Mouse (Mus musculus): Measurements from ENCODE around the gene Topbp1. TPM values are rescaled to one million over a fixed set of nuclear protein-coding genes. Genes with fewer than 3 reads are reported as not detected.

The Topbp1 gene
- not detected in 2 replicates for polyA plus RNA-seq (2012; ENCODE audit: insufficient read depth, insufficient read length, low replicate concordance, missing spikeins)

DNA sequence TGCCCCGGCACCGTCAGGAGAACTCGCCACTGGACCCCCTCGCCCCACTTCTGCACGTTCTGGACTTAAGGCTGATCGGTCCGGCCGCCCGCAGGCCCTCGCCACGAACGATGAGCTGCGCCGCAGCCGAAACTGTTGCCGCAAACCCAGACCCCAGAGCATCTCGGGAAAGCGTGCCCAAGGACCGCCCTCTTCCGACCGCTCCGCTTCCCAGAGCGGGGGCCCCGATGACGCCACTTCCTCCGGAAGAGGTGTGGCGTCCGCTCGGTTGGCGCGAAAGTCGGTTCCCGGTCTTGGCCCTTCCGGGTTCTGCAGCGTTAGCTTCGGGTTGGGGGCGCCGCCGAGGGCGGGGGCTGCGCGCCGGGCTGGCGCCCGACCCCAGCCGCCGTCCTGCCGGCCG lies at the start of gene Topbp1, which contains the start of gene 1300017J02Rik:
Gene Topbp1 (plus strand): TSS at position 289 of the 400 bp plus-strand sequence.
Gene 1300017J02Rik (minus strand): TSS at position 156 of the 400 bp plus-strand sequence.
- Histone ChIP-seq H3K27ac (ENCODE audit: insufficient read depth, low read depth, low read length) (peak within 1 kb of the TSS; percentile 81), H3K4me3 (ENCODE audit: insufficient read depth, low read depth, low read length) (peak within 1 kb of the TSS; percentile 80), H3K4me1 (ENCODE audit: control insufficient read depth, insufficient read depth, low read length) (peaks cover 5% of the 10 kb centered on the region; the same call in 1 of the 2 replicates)
- 0% methylated on average over 49 of the region's 49 CpGs for WGBS
- no peak for TF ChIP-seq CTCF (IDR thresholded peaks at IDR 0.05; ENCODE audit: insufficient read depth, low read depth, low read length)
- TF ChIP-seq POLR2A (IDR thresholded peaks at IDR 0.05; ENCODE audit: insufficient read depth, low read depth, low read length): peak; percentile 97

DNA sequence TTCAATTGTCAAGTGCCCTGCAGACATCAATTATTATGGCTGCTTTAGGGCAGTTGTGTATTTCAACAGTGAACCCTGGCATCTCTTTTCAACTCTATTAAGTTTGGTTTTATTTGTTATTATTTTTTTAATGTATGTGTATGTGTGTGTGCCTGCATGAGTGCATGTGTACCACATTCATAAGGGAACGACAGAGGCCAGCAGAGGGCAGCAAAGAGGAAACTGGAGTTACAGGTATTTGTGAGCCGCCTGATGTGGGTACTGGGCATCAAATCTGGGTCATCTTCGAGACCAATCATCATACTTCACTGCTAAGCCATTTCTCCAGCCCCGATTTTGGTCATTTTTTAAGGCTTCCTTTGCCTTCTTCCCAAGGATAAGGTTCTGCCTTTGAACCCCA lies 39.2 kb upstream of the Topbp1 start:
- no peak overlapping the region for H3K4me3 ChIP-seq (ENCODE audit: insufficient read depth, low read depth, low read length)
- 92% methylated on average over 4 of the region's 4 CpGs for WGBS
- no peaks in the 10 kb centered on the region for H3K4me1 ChIP-seq (ENCODE audit: control insufficient read depth, insufficient read depth, low read length)
- TF ChIP-seq CTCF (IDR thresholded peaks at IDR 0.05; ENCODE audit: insufficient read depth, low read depth, low read length): no peak
- TF ChIP-seq POLR2A (IDR thresholded peaks at IDR 0.05; ENCODE audit: insufficient read depth, low read depth, low read length): no peak
- H3K27ac ChIP-seq (ENCODE audit: insufficient read depth, low read depth, low read length): no peak overlapping the region

DNA sequence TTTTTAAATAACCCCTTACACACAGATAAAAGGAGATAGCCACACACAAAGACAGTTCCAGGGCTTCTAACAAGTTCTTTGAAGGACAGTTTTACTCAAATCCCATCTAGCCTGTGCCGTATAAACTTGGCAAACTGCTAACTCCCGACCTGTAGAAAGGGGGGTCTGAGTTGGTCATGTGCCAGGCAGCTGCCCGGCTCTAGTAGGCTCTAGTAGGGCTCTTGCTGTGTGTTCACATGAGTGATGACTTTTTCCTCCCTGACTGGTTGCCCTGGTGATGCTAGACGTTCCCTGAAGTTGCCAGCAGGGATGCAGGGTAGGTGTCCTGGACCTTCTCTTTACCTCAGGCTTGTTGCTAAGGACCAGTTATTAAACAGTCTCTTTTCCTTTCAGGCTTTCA lies 33.9 kb upstream of the Topbp1 start:
- WGBS: 16% methylated on average over 4 of the region's 4 CpGs
- no peak overlapping the region for H3K4me3 ChIP-seq (ENCODE audit: insufficient read depth, low read depth, low read length)
- H3K4me1 ChIP-seq (ENCODE audit: control insufficient read depth, insufficient read depth, low read length): no peaks in the 10 kb centered on the region
- no peak overlapping the region for H3K27ac ChIP-seq (ENCODE audit: insufficient read depth, low read depth, low read length)
- no peak for TF ChIP-seq CTCF (IDR thresholded peaks at IDR 0.05; ENCODE audit: insufficient read depth, low read depth, low read length)
- TF ChIP-seq POLR2A (IDR thresholded peaks at IDR 0.05; ENCODE audit: insufficient read depth, low read depth, low read length): no peak

DNA sequence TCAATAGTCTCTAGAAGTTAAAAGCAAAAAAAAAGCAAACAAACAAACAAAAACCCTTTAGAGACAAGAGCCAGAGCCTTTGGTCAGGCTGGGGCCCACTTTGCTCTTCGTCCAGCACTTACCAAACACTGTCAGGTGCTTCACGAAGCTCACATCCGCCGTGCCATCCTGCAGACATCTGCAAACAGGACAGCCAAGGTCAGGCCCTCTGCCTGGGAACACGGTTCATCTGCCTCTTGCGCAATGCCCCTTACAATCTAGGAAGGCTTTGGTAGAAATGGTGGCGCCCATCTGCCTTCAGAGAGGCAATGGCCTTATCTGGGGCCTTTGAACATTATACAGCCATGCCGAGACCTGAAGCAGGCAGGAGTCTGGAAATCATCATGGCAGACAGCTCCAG lies 30.2 kb upstream of the Topbp1 start:
- TF ChIP-seq POLR2A (IDR thresholded peaks at IDR 0.05; ENCODE audit: insufficient read depth, low read depth, low read length) (no peak), CTCF (IDR thresholded peaks at IDR 0.05; ENCODE audit: insufficient read depth, low read depth, low read length) (no peak)
- Histone ChIP-seq H3K4me1 (ENCODE audit: control insufficient read depth, insufficient read depth, low read length) (no peaks in the 10 kb centered on the region), H3K4me3 (ENCODE audit: insufficient read depth, low read depth, low read length) (no peak overlapping the region), H3K27ac (ENCODE audit: insufficient read depth, low read depth, low read length) (no peak overlapping the region)
- 92% methylated on average over 8 of the region's 8 CpGs for WGBS

DNA sequence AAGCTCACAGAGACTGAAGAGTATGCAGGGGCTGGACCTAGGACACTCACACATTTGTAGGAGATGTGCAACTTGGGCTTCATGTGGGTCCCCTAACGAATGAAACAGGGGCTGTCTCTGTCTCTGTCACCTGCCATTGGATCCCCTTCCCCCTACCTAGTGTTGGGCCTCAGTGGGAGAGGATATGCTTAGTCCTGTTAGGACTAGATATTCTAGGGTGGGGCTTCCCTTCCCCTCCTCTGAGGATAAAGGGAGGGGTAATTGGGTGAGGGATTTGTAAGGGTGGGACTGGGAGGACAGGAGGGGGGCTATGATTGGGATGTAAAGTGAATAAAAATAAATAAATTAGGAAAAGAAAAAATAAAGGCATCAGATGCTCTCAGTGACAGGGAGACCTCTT lies 29.3 kb upstream of the Topbp1 start:
- TF ChIP-seq CTCF (IDR thresholded peaks at IDR 0.05; ENCODE audit: insufficient read depth, low read depth, low read length) (no peak), POLR2A (IDR thresholded peaks at IDR 0.05; ENCODE audit: insufficient read depth, low read depth, low read length) (no peak)

DNA sequence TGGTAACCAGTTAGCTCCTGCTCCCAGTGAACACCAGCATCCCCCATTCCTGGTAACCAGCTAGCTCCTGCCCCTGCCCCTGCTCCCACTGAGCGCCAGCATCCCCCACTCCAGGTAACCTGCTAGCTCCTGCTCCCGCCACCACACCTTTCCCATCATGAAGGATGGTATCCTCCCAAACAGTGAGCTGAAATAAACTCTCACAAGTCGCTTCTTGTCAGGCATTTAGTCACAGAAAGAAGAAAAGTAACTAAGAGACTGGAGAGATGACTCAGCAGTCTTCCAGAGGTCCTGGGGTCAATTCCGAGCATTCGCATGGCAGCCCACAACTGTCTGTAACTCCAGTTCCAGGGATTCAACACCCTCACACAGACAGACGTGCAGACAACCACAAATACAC lies 28.1 kb upstream of the Topbp1 start:
- Histone ChIP-seq H3K4me1 (ENCODE audit: control insufficient read depth, insufficient read depth, low read length) (no peaks in the 10 kb centered on the region), H3K27ac (ENCODE audit: insufficient read depth, low read depth, low read length) (no peak overlapping the region), H3K4me3 (ENCODE audit: insufficient read depth, low read depth, low read length) (no peak overlapping the region)
- TF ChIP-seq POLR2A (IDR thresholded peaks at IDR 0.05; ENCODE audit: insufficient read depth, low read depth, low read length) (no peak), CTCF (IDR thresholded peaks at IDR 0.05; ENCODE audit: insufficient read depth, low read depth, low read length) (no peak)
- 94% methylated on average over 6 of the region's 6 CpGs for WGBS

More for the DNA sequence above, 29.3 kb upstream of the Topbp1 start:
- H3K27ac ChIP-seq (ENCODE audit: insufficient read depth, low read depth, low read length): no peak overlapping the region
- H3K4me1 ChIP-seq (ENCODE audit: control insufficient read depth, insufficient read depth, low read length): no peaks in the 10 kb centered on the region
- H3K4me3 ChIP-seq (ENCODE audit: insufficient read depth, low read depth, low read length): no peak overlapping the region
- 89% methylated on average over 1 of the region's 1 CpGs for WGBS

DNA sequence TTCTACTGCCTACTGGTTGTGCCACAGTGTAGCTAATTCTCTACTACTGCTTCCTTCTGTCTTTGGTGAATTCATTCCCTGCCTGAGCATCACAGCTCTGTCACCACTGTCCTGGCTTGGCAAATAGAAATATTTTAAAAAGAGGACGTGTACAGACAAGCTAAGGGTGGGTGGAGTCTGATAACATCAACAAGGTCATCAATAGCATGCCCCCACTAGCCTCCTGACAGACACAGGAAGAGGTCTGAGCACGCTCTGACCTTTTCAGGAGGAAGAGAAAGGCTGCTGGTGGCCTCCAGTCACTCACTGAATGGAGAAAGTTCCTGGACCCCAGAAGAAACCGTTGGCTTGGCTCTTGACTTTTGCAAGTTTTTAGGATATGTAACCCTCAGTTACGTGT lies 18.6 kb upstream of the Topbp1 start:
- no peak for TF ChIP-seq POLR2A (IDR thresholded peaks at IDR 0.05; ENCODE audit: insufficient read depth, low read depth, low read length)
- TF ChIP-seq CTCF (IDR thresholded peaks at IDR 0.05; ENCODE audit: insufficient read depth, low read depth, low read length): no peak
- no peak overlapping the region for H3K27ac ChIP-seq (ENCODE audit: insufficient read depth, low read depth, low read length)
- H3K4me3 ChIP-seq (ENCODE audit: insufficient read depth, low read depth, low read length): no peak overlapping the region
- WGBS: 78% methylated on average over 4 of the region's 4 CpGs
- H3K4me1 ChIP-seq (ENCODE audit: control insufficient read depth, insufficient read depth, low read length): no peaks in the 10 kb centered on the region

DNA sequence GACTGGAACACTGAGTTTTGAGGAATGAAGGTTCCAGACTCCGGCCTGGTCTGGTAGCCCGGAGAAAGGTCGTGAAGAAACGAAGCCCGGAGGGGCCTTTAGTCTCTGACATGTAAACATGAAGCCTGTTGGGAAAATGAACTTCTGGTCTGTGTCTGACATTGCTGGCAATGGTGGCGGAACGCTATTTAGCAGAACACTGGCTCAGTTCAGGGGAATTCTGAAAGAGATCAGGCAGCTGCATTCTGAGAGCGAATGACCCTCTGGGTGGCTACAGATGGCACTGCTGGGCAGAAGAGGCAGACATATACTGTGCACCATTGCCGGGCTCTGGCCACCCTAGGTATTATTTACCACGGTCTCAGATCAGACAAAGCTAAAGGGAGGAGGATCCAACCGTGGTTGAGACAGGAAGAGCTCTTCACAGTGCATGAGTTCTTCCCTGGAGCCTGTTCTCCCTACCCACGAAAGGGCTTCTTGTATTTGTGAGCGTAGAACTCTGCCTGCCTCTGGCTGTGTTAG lies 18.1 kb upstream of the Topbp1 start:
- WGBS: 72% methylated on average over 13 of the region's 13 CpGs
- Histone ChIP-seq H3K27ac (ENCODE audit: insufficient read depth, low read depth, low read length) (no peak overlapping the region), H3K4me3 (ENCODE audit: insufficient read depth, low read depth, low read length) (no peak overlapping the region), H3K4me1 (ENCODE audit: control insufficient read depth, insufficient read depth, low read length) (no peaks in the 10 kb centered on the region)
- TF ChIP-seq POLR2A (IDR thresholded peaks at IDR 0.05; ENCODE audit: insufficient read depth, low read depth, low read length) (no peak), CTCF (IDR thresholded peaks at IDR 0.05; ENCODE audit: insufficient read depth, low read depth, low read length) (no peak)

DNA sequence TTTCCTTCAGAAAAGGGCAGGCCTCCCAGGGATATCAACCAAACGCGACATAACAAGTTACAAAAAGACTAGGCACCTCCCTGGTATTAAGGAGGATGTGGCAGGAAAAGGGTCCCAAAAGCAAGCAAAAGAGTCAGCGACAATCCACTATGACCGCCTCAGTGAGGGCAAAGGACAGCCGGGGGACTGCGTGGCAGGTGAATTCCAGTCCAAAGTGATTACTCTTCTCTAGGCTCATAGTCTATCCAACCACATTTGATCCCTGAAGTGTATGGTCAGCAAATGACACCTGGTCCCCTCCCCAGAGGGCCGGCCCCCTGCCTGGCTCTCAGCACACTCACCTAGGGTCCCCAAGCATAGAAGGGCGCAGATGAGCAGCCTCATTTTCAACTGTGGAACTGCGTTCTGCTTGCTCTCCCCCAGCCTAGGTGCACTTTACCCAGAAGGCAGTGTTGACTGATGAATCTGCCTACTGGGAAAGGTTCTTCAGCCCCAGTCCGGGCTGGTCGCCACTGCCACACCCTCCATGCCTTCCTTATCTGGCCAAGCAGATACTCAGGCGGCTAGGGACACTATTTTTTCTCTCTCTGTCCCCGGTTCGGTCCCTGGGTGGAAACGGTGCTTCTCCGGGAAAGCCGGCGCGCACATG lies 17.1 kb upstream of the Topbp1 start:
- H3K27ac ChIP-seq (ENCODE audit: insufficient read depth, low read depth, low read length): no peak overlapping the region
- TF ChIP-seq CTCF (IDR thresholded peaks at IDR 0.05; ENCODE audit: insufficient read depth, low read depth, low read length) (no peak), POLR2A (IDR thresholded peaks at IDR 0.05; ENCODE audit: insufficient read depth, low read depth, low read length) (no peak)
- H3K4me1 ChIP-seq (ENCODE audit: control insufficient read depth, insufficient read depth, low read length): no peaks in the 10 kb centered on the region
- 90% methylated on average over 19 of the region's 19 CpGs for WGBS
- no peak overlapping the region for H3K4me3 ChIP-seq (ENCODE audit: insufficient read depth, low read depth, low read length)
